Mouse (Mus musculus) megakaryocyte, embryonic 14.5 days (primary cell): ENCODE measurements around the gene Hmgcs2. TPM values are rescaled to one million over a fixed set of nuclear protein-coding genes. Genes with fewer than 3 reads are reported as not detected.

ENCODE experiments used
- H3K27me3 ChIP-seq: replicated peaks from 2 replicates; pipeline ENCODE3; 2012; ENCODE audit warnings: inconsistent platforms
- H3K36me3 ChIP-seq: replicated peaks from 2 replicates; pipeline ENCODE3; 2012; ENCODE audit warnings: low read length, inconsistent platforms, mixed read lengths
- H3K4me1 ChIP-seq: 2 replicates; pipeline ENCODE4 v1.6.1; 2012; ENCODE audit warnings: inconsistent platforms
- H3K4me3 ChIP-seq: replicated peaks from 2 replicates; pipeline ENCODE3; 2012; ENCODE audit warnings: moderate library complexity, mild to moderate bottlenecking, inconsistent platforms
- H3K9me3 ChIP-seq: 2 replicates; pipeline ENCODE4 v1.6.1; 2012; ENCODE audit warnings: inconsistent platforms
- FLI1 ChIP-seq: IDR thresholded peaks from 2 replicates; pipeline ENCODE4 v1.6.1; 2012; ENCODE audit warnings: low read length, inconsistent platforms, mixed read lengths
- GATA1 ChIP-seq: IDR thresholded peaks from 3 replicates; pipeline ENCODE4 v1.6.1; 2012; ENCODE audit warnings: mixed read lengths, low read length, inconsistent platforms, borderline replicate concordance
- polyA plus RNA-seq: library from polyadenylated mRNA; stranded (reverse); fragments of >175 nt; gene quantifications from 2 replicates; pipeline ENCODE4 v1.2.3, GENCODE M21; 2012; ENCODE audit warnings: low replicate concordance; ENCODE audit not compliant: insufficient read depth

The Hmgcs2 gene
- polyA plus RNA-seq, 1 experiment = not detected

- TF ChIP-seq GATA1 (no peak), FLI1 (no peak)
- H3K36me3 ChIP-seq = no peaks in the 10 kb centered on the region
- H3K9me3 ChIP-seq = peaks cover 4% of the 10 kb centered on the region
- peaks cover 4% of the 10 kb centered on the region for H3K27me3 ChIP-seq
- H3K4me1 ChIP-seq = peaks cover 18% of the 10 kb centered on the region
- H3K4me3 ChIP-seq = no peak overlapping the region
Observed at GRCm38 (mm10) chr3:98301761-98302160, 21.5 kb downstream of the Hmgcs2 start.

- Histone ChIP-seq H3K36me3 (peaks cover 7% of the 10 kb centered on the region), H3K9me3 (peaks cover 5% of the 10 kb centered on the region), H3K27me3 (peaks cover 16% of the 10 kb centered on the region), H3K4me1 (no peaks in the 10 kb centered on the region), H3K4me3 (no peak overlapping the region)
- TF ChIP-seq FLI1 (no peak), GATA1 (no peak)
Observed at GRCm38 (mm10) chr3:98308606-98309005, 28.4 kb downstream of the Hmgcs2 start.

GRCm38 (mm10) chr3:98310456-98310855, 30.2 kb downstream of the Hmgcs2 start:
- Histone ChIP-seq H3K4me1 (no peaks in the 10 kb centered on the region), H3K4me3 (no peak overlapping the region), H3K9me3 (peaks cover 5% of the 10 kb centered on the region), H3K36me3 (peaks cover 21% of the 10 kb centered on the region), H3K27me3 (peaks cover 16% of the 10 kb centered on the region)
- TF ChIP-seq GATA1 (no peak), FLI1 (no peak)

GRCm38 (mm10) chr3:98312867-98313266, 32.6 kb downstream of the Hmgcs2 start:
- Histone ChIP-seq H3K4me3 (no peak overlapping the region), H3K4me1 (no peaks in the 10 kb centered on the region), H3K27me3 (peaks cover 16% of the 10 kb centered on the region), H3K9me3 (peaks cover 3% of the 10 kb centered on the region), H3K36me3 (peaks cover 42% of the 10 kb centered on the region)
- TF ChIP-seq GATA1 (no peak), FLI1 (no peak)

GRCm38 (mm10) chr3:98313294-98314155, 33.3 kb downstream of the Hmgcs2 start:
- Histone ChIP-seq H3K9me3 (no peaks in the 10 kb centered on the region), H3K27me3 (peaks cover 14% of the 10 kb centered on the region), H3K4me1 (0 out of 2 replicates have a peak, but pooled peaks cover 3% of the 10 kb centered on the region), H3K36me3 (peaks cover 49% of the 10 kb centered on the region), H3K4me3 (no peak overlapping the region)
- TF ChIP-seq FLI1 (no peak), GATA1 (no peak)

GRCm38 (mm10) chr3:98315181-98315580, 34.9 kb downstream of the Hmgcs2 start:
- peaks cover under 1% of the 10 kb centered on the region for H3K27me3 ChIP-seq
- no peak for TF ChIP-seq FLI1
- no peak for TF ChIP-seq GATA1
- 0 out of 2 replicates have a peak, but pooled peaks cover 3% of the 10 kb centered on the region for H3K4me1 ChIP-seq
- H3K36me3 ChIP-seq = peaks cover 64% of the 10 kb centered on the region
- H3K9me3 ChIP-seq = no peaks in the 10 kb centered on the region
- H3K4me3 ChIP-seq = no peak overlapping the region

GRCm38 (mm10) chr3:98317143-98317542, 36.9 kb downstream of the Hmgcs2 start:
- Histone ChIP-seq H3K4me3 (no peak overlapping the region), H3K27me3 (no peaks in the 10 kb centered on the region), H3K36me3 (peaks cover 79% of the 10 kb centered on the region), H3K4me1 (0 out of 2 replicates have a peak, but pooled peaks cover 3% of the 10 kb centered on the region), H3K9me3 (no peaks in the 10 kb centered on the region)
- TF ChIP-seq FLI1 = no peak

GRCm38 (mm10) chr3:98319190-98319589, 39.0 kb downstream of the Hmgcs2 start:
- Histone ChIP-seq H3K4me3 (no peak overlapping the region), H3K27me3 (no peaks in the 10 kb centered on the region), H3K4me1 (0 out of 2 replicates have a peak, but pooled peaks cover 3% of the 10 kb centered on the region), H3K9me3 (no peaks in the 10 kb centered on the region), H3K36me3 (peaks cover 87% of the 10 kb centered on the region)
- TF ChIP-seq GATA1 (no peak), FLI1 (no peak)

- H3K36me3 ChIP-seq = peaks cover 92% of the 10 kb centered on the region
- H3K4me1 ChIP-seq = 0 out of 2 replicates have a peak, but pooled peaks cover 3% of the 10 kb centered on the region
- no peak for TF ChIP-seq GATA1
- TF ChIP-seq FLI1 = no peak
- no peaks in the 10 kb centered on the region for H3K27me3 ChIP-seq
- no peak overlapping the region for H3K4me3 ChIP-seq
- no peaks in the 10 kb centered on the region for H3K9me3 ChIP-seq
Observed at GRCm38 (mm10) chr3:98322209-98322608, 42.0 kb downstream of the Hmgcs2 start.

GRCm38 (mm10) chr3:98324235-98324634, 44.0 kb downstream of the Hmgcs2 start:
- H3K4me3 ChIP-seq = no peak overlapping the region
- no peak for TF ChIP-seq GATA1
- no peak for TF ChIP-seq FLI1
- no peaks in the 10 kb centered on the region for H3K4me1 ChIP-seq
- H3K27me3 ChIP-seq = no peaks in the 10 kb centered on the region
- H3K36me3 ChIP-seq = peaks cover 93% of the 10 kb centered on the region
- no peaks in the 10 kb centered on the region for H3K9me3 ChIP-seq
